Mouse (Mus musculus): ENCODE results near the gene Lrp3. TPM values are rescaled to one million over a fixed set of nuclear protein-coding genes. Genes with fewer than 3 reads are reported as not detected.
"Not testable (repeated sequence)": the region's sequence is repeated elsewhere in the genome, so short reads cannot be mapped to it uniquely, and the experiment has no call there.

The Lrp3 gene
- total RNA-seq (2021) = 1 to 10 TPM; 7.6 to 8.2 TPM
- long read RNA-seq, experiment 1, full-length matches to known transcripts = 4 of 16 reads
- long read RNA-seq, experiment 1, partial matches to known transcripts = 0 of 16 reads
- long read RNA-seq, experiment 1, other reads (novel, unspliced or antisense) = 12 of 16 reads
- long read RNA-seq, experiment 2, full-length matches to known transcripts = 16 of 29 reads
- long read RNA-seq, experiment 2, partial matches to known transcripts = 5 of 29 reads
- long read RNA-seq, experiment 2, other reads (novel, unspliced or antisense) = 8 of 29 reads

- DNase-seq = peak; percentile 79
Measured at GRCm38 (mm10) chr7:35215225-35215624, at the start of gene Lrp3. Gene Lrp3 (minus strand): TSS chr7:35215498.

DNA sequence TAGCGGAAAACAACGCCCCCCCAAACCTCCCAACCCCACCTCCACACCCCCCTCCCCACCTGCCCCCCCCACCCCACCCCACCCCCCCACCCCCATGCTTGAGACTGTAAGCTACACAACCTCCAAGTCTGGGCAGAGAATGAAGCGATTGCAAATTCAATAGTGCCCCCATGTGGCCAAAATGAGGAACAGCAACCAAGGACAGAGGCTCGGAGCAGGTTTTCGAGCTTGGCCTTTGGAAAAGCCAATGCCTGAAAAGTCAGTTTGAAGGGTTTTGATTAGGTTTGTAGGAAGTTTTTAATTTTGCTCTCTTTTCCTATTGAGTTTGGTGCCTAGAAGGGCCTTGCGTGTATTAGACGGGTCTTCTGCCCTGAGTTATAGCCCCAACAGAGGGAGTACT is 49.4 kb upstream of the Lrp3 start:
- peak; percentile 21 for DNase-seq

DNA sequence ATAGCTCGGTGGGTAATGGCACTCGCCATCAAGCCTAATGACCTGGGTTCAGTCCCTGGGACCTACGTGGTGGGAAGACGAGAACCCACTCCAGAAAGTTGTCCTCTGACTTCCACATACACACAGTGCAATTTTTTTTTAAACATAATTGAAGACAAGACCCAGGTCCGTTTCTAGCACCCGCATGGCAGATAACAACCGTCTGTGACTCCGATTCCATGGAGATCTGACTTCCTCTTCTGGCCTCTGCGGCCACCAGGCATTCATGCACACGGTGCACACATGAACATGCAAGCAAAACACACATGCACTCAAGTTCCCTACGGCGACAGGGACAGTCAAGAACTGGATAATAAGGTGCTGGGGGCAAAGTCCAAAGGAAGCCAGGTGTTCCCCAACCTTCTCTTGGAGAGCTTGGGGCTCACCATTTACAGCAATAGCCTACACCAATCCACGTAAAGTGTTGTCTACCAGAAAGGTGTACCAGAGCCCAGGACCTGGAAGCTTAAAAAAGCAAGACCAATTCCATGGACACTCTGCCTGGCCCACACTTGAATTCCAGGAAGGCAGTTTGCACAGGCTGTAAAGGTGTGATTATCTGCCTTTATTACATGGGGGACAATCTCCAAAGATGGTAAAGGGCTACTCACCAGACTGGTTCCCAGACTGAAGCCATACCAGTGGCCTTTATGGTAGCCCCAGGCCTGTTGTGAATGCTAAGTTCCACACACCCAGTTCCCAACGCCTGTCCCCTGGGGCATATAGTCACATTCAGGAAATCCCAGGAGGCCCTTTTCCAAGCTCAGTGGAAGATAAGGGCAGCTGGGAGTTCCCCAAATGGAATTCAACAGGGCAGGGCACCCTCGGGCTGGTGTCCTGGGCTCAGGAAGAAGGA is 48.5 kb upstream of the Lrp3 start:
- DNase-seq = no peak

GRCm38 (mm10) chr7:35259384-35259783 is 44.1 kb upstream of the Lrp3 start:
- DNase-seq = no peak

DNA sequence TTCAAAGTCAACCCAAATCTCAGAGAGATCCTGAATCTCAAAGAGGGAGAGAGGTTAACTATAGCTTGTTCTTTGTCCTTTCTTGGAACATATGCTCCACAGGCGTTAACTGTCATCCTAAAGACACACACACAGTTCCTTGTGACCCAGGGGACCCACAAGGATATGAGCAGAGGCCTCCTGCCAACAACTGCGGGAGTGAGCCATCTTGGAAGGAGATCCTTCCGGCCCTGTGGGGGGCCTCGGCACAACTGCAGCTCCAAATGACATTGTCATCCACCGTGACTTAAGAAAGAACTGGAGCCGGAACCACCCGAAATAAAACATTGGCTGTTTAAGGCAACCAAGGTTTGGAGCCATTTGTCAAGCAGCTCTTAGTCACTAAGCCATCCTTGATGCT is 43.0 kb upstream of the Lrp3 start:
- no peak for DNase-seq

DNA sequence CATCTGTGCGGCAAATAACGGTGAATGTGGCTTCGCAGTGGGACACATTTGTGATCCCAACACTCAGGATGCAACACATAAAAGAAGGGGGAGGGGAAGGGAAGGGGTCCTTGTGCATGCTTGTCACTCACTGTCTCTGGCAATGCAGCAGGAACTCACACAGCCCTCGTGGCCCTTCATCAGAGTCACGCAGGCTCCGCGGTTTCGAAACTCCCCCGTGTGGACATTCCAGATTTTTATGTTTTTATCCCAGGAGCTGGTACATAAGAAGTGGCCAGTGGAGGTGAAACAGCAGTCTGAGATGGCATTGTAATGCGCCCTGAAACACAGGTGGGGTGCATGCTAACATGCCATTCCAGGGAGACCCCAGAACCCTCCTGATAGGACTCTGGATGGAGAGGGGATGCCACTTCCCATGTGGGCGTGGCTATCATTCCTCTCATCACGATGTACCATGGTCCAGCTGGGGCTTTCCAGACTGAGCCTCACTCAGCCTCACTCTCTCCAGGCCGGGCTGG is 36.8 kb upstream of the Lrp3 start:
- DNase-seq = no peak

DNA sequence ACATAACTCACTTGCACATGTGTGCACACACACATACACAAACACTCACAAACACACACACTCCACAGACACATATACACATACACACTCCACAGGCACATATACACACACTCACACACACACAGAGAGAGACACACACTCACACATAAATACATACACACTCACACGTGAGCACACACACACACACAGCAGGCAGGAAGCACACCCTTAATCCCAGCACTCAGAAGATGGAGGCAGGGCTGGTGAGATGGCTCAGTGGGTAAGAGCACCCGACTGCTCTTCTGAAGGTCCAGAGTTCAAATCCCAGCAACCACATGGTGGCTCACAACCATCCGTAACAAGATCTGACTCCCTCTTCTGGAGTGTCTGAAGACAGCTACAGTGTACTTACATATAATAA is 22.6 kb upstream of the Lrp3 start:
- DNase-seq = not testable (repeated sequence)

DNA sequence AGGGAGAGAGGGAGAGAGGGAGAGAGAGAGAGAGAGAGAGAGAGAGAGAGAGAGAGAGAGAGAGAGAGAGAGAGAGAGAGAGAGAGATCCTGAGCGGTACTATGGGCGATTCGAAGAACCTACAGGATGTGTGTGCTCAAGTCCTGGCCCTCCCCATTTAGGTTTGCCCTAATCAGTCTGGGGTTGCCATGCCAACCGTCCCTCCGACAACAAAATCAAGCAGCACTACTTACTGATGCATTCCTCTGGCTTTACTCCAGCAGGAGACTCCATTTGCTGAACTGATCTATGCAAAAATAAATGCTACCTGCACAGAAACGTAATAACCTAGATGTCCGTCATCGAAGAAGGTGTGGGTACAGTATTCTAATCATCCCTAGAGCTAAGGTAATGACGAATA is 20.0 kb upstream of the Lrp3 start:
- DNase-seq = no peak

DNA sequence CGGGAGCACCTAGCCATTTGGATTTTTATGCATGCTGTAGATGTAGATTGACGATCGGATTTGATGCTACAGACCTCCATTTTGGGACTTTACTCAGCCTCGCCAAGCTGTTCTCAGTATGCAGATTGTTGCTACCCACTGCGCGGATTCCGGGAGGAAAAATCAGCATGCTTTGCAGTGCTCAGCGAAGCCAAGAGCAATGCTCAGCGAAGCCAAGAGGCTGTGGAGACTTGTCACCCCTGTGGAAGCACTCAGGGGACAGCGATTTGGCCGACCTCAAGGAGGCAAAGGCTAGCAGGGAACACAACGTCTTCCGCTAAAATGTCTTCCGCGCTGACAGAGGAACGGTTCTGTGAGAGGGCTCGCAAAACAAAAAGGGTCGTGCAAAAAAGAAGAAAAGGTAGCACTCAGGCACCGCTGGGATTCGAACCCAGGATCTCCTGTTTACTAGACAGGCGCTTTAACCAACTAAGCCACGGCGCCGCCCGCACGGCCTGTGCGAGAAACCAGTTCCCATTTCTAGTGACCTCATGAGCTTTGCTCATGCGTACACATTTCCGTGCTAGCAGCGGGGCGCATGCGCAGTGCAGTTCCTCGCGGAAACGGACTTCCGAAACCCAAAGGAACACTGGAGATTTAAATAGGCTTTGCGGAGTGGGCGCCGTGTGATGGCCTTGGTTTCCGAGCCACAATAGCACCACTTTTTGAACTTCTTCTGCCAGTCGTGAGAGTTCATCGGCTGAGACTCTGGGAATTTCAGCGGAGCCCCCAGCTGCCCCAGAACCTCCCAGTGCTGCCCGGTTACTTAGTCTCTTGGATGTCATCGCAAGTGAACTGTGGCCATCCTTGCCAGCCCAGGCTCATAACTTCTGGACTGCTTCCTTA is 19.3 kb upstream of the Lrp3 start:
- DNase-seq = peak; percentile 93

DNA sequence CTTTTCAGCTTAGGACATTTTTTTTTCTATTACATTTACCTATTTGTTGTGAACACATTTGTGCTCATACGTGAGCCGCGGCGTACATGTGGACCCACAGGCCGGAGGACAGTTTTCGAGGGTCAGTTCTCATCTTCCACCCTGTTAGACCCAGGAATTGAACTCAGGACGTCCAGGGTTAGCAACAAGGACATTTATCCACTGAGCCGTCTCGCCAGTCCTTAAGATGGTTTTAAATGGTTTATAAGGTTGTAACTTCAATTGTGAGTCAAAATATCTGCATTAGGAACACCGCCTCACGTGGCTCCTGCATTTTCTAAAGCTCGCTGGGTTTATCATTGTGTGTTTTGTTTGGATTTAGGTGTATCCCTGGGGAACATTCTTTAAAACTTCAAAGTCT is 18.6 kb upstream of the Lrp3 start:
- no peak for DNase-seq

- DNase-seq = no peak
Measured at GRCm38 (mm10) chr7:35232796-35233455, 17.6 kb upstream of the Lrp3 start.

DNA sequence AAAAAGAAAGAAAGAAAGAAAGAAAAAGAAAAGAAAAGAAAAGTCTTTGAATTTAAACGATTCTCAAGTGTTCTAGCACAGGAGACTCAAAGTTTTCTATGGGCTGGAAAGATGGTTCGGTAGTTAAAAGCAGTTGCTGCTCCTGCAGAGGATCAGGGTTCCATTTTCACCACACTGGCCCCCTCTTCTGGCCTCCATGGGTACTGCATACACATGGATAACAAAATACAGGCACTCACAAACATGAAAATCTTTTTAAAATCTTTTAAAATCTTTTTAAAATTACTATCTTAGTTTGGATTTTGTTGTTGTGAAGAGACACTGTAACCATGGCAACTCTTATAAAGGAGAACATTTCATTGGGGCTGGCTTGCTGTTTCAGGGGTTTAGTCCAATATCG is 15.0 kb upstream of the Lrp3 start:
- DNase-seq = no peak

DNA sequence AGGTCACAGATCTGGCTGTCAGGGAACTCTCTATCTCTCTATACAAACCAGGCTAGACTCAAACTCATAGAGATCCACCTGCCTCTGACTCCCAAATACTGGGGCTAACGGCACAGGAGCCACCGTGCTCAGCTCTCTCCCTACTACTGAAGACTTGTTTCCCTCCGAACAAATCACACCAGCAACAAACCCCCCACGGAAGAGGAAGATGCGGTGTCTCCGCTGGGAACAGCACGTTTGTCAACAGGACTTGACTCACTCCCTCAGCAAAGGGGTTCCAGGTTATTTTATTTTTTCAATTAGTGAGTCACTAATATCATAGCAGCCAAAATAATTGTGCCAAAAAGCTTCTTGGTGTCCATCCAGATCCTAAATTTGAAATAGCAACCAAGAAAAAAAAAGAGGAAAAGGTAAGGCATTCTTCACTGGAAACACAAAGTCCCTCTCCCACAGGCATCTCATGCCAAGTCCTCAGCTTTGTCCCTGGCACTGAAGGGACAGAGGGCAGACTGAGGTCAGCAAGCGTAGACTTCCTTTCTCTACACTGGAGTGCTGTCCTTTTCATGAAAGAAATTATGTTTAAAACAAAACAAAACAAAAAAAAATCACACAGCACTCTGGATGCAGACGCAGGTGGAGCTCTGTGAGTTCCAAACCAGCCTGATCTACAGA is 5.5 kb upstream of the Lrp3 start:
- DNase-seq = no peak

DNA sequence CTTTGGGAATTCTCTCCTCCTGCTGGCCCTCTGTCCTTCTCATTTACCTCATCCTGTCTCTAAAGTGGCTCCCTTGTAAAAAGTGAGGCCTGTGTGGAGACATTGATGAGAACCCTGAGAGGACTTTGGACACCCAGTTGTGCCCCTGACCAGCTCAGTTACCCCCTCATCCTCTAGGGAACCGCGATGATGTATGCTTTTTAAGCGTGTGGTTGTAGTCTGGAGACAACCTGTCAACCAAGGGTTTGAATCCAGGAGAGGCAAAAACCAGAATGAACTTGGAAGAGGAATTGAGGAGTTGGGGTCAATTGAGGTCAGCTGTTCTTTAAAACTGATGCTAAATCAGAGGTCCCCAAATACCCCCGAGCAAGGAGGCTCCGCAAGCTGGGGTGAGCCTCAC is 433 bp upstream of the Lrp3 start:
- DNase-seq = no peak

- DNase-seq = no peak
Measured at GRCm38 (mm10) chr7:35214442-35215222, 666 bp downstream of the Lrp3 start.

DNA sequence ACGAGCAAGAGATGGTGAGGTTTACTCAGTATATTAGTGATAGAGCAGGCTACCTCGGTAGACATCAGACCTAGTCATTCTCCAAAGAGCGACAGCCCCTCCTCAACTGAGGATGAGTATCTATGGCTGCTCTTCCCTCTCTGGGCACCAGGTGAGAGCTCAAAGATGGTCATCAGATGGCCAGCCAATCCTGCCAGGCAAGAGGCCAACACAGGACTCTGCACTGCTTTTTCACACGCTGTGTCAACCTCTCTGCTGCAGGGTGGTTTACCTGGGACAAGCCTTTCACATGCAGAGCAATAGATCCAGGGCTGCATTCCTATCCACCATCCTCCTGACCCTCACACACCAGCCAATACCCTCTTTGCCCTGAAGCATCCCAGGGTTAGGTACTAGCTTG is 3.5 kb downstream of the Lrp3 start:
- no peak for DNase-seq

DNA sequence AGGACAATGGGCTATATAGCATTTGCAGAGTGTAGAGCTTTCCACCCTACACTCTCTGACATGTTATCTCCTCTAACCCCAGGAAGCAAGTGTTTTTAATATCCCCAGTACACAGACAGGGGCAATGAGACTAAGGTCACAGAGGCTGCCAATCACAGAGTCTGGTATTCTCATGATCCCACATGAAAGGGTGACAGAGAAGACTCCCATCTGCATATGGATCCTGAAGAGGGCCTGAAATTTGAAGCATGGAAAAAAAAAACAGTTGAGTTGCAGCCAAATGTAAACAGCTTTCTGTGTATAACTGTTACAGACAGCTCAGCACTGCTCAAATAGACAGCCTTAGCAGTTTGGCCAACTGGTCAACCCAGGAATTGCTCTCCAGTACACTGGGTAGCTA is 15.5 kb downstream of the Lrp3 start:
- DNase-seq = no peak

- DNase-seq = no peak
Measured at GRCm38 (mm10) chr7:35198981-35199754, 16.1 kb downstream of the Lrp3 start.

DNA sequence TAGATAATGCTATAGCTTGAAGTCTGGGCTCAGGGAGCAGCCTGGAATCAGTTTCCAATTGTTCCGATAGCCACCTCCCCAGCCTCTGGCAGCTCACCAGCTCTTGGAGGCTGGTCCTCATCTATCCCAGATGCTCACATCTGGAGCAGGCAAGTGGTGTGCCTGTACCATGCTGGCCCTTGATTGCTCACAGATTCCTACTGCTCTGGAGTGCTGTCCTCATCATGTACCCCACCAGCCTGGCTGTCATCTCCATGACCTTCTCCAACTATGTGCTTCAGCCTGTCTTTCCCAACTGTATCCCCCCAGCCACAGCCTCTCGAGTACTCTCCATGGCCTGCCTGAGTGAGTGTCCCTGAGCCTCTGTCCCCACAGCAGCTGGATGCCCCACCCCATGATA is 18.3 kb downstream of the Lrp3 start:
- DNase-seq = no peak

DNA sequence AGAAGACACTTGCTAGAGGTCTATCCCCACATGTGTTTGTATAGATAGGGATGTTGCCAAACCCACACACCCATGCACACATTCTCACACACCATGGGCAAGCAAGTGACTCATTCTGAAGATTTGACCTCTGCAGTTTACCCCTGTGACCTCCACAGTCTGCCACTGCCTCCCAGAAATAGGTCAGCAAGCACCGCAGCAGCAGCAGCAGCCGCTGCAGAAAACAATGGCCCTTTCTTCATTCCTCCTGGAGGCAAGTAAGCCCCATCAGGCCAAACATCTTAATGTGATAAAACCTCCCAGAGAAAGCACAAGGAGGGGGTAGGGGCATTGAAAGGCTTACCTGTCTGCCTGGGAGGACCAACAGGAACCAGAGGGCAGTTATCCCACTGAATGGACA is 24.0 kb downstream of the Lrp3 start:
- DNase-seq = no peak

Data from gastrocnemius, postnatal 25 days (tissue).